Mouse (Mus musculus) intestine, embryonic 16.5 days (tissue): ENCODE results near the gene Cpa5. TPM values are rescaled to one million over a fixed set of nuclear protein-coding genes. Genes with fewer than 3 reads are reported as not detected.
A peak's percentile ranks its signal among the peaks of the same experiment; 100 is the strongest.

ENCODE experiments used
- ATAC-seq: fragments of 200-750 bp; cut with Nextera tagmentation; 2 replicates; pipeline ENCODE4 v1.8.0; 2017; ENCODE audit warnings: moderate TSS enrichment, moderate library complexity
- H3K27ac ChIP-seq: fragments of 300-500 bp; sonication (generic); 2 replicates; pipeline ENCODE4 v1.5.1; 2014; ENCODE audit warnings: mild to moderate bottlenecking, low read length
- H3K27me3 ChIP-seq: fragments of 300-500 bp; sonication (generic); replicated peaks from 2 replicates; pipeline ENCODE4 v1.6.1; 2014; ENCODE audit warnings: low read length, control low read depth, mixed read lengths; ENCODE audit not compliant: control insufficient read depth, insufficient read depth
- H3K36me3 ChIP-seq: fragments of 300-500 bp; sonication (generic); 2 replicates; pipeline ENCODE4 v1.6.1; 2014; ENCODE audit warnings: low read length, control low read depth; ENCODE audit not compliant: control insufficient read depth, insufficient read depth
- H3K4me1 ChIP-seq: fragments of 300-500 bp; sonication (generic); 2 replicates; pipeline ENCODE4 v1.6.1; 2014; ENCODE audit warnings: low read length, control low read depth, mixed read lengths; ENCODE audit not compliant: control insufficient read depth, insufficient read depth
- H3K4me2 ChIP-seq: fragments of 300-500 bp; sonication (generic); 2 replicates; pipeline ENCODE4 v1.6.1; 2014; ENCODE audit warnings: low read depth, low read length, control low read depth
- H3K4me3 ChIP-seq: fragments of 300-500 bp; sonication (generic); 2 replicates; pipeline ENCODE4 v1.5.1; 2014; ENCODE audit warnings: mild to moderate bottlenecking, low read length
- H3K9ac ChIP-seq: fragments of 300-500 bp; sonication (generic); 2 replicates; pipeline ENCODE4 v1.6.1; 2014; ENCODE audit warnings: low read depth, low read length
- H3K9me3 ChIP-seq: fragments of 300-500 bp; sonication (generic); 2 replicates; pipeline ENCODE4 v1.6.1; 2016; ENCODE audit warnings: low read length, control low read depth; ENCODE audit not compliant: control insufficient read depth
- WGBS: fragments of 180-500 bp; shearing (Covaris S2); extraction: QIAGEN DNeasy Blood & Tissue Kit; methylation state at CpG from one replicate; pipeline ENCODE4 v1.1.7; 2014; 5-methylcytosine and 5-hydroxymethylcytosine counted together
- polyA plus RNA-seq: library from polyadenylated mRNA; unstranded; fragments of >200 nt; fragmentation: Nextera tagmentation; extraction: Ambion mirVana; gene quantifications from 2 replicates; pipeline ENCODE4 v1.2.1, GENCODE M21; 2015

The Cpa5 gene
- polyA plus RNA-seq, 1 experiment from 2014 or later: not detected

GRCm38 (mm10) chr6:30629989-30630388 lies 19.2 kb downstream of the Cpa5 start:
- ATAC-seq: no peak
- Histone ChIP-seq H3K9ac (no peak overlapping the region), H3K4me1 (no peaks in the 10 kb centered on the region; the same call in 1 of the 2 replicates), H3K4me2 (no peak overlapping the region), H3K9me3 (no peaks in the 10 kb centered on the region), H3K27ac (no peak overlapping the region), H3K36me3 (no peaks in the 10 kb centered on the region), H3K4me3 (no peak overlapping the region), H3K27me3 (no peaks in the 10 kb centered on the region)
- WGBS: 80% methylated on average over 1 of the region's 1 CpGs

GRCm38 (mm10) chr6:30635361-30635862 lies 24.6 kb downstream of the Cpa5 start:
- no peaks in the 10 kb centered on the region for H3K36me3 ChIP-seq
- 41% methylated on average over 8 of the region's 8 CpGs for WGBS
- no peak overlapping the region for H3K4me2 ChIP-seq
- ATAC-seq: no peak
- peaks cover 17% of the 10 kb centered on the region for H3K4me1 ChIP-seq
- peak overlapping the region; percentile 85 for H3K27ac ChIP-seq
- H3K27me3 ChIP-seq: no peaks in the 10 kb centered on the region
- no peak overlapping the region for H3K4me3 ChIP-seq
- no peak overlapping the region for H3K9ac ChIP-seq
- no peaks in the 10 kb centered on the region for H3K9me3 ChIP-seq

DNA sequence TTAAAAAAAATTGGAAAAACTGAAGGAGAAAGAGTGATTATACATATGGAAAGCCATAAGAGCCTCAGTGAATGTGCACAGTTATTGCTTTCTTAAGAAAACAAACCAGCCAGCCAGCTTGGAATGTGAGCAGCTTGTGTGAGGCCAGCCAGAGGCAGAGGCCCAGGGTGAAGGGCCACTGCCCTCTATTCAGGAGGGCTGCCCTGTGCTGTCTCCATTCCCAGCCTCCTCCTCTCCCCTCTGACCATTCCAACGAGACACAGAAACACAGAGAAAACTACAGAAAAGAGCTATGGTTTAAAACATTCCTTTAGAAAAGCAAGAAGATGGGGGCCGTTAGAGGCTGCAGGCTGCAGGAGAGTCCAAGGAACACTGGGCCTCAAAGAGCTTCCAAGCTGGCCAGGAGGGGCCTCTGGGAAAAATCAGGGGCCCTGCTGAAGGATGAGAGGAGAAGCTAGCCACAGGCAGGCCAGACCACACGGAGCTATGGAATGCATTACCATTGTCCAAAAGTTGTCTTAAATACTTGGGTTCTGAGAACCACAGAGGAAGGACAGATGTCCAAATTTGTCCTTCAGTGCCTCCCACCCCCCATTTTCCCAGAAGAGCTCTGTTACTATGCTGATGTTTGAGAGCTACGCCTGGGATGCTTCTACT lies 25.5 kb downstream of the Cpa5 start:
- H3K27me3 ChIP-seq: no peaks in the 10 kb centered on the region
- H3K4me3 ChIP-seq: no peak overlapping the region
- ATAC-seq: peak; percentile 59
- H3K9ac ChIP-seq: peak overlapping the region; percentile 44; the same call in 1 of the 2 replicates
- peaks cover 17% of the 10 kb centered on the region for H3K4me1 ChIP-seq
- H3K36me3 ChIP-seq: no peaks in the 10 kb centered on the region
- H3K27ac ChIP-seq: peak overlapping the region; percentile 85
- 35% methylated on average over 4 of the region's 4 CpGs for WGBS
- H3K4me2 ChIP-seq: no peak overlapping the region
- H3K9me3 ChIP-seq: no peaks in the 10 kb centered on the region

GRCm38 (mm10) chr6:30638674-30639268 lies 28.0 kb downstream of the Cpa5 start, which contains the start of gene Cpa1:
Cpa1 (plus strand) TSS chr6:30639218.
- Histone ChIP-seq H3K27me3 (no peaks in the 10 kb centered on the region), H3K4me1 (peaks cover 17% of the 10 kb centered on the region), H3K36me3 (no peaks in the 10 kb centered on the region), H3K9me3 (no peaks in the 10 kb centered on the region), H3K4me2 (no peak within 1 kb of the TSS), H3K9ac (0 out of 2 replicates have a peak within 1 kb of the TSS, but pooled peaks have one; percentile 10), H3K4me3 (no peak within 1 kb of the TSS), H3K27ac (peak within 1 kb of the TSS; percentile 33)
- WGBS: 66% methylated on average over 5 of the region's 5 CpGs
- ATAC-seq: peak; percentile 31

GRCm38 (mm10) chr6:30643694-30644460 lies 33.1 kb downstream of the Cpa5 start:
- 54% methylated on average over 12 of the region's 12 CpGs for WGBS
- Histone ChIP-seq H3K27ac (no peak overlapping the region), H3K9me3 (no peaks in the 10 kb centered on the region), H3K4me2 (no peak overlapping the region), H3K27me3 (no peaks in the 10 kb centered on the region), H3K4me1 (no peaks in the 10 kb centered on the region; the same call in 1 of the 2 replicates), H3K4me3 (no peak overlapping the region), H3K36me3 (no peaks in the 10 kb centered on the region), H3K9ac (no peak overlapping the region)
- ATAC-seq: peak; percentile 57

GRCm38 (mm10) chr6:30644462-30644861 lies 33.7 kb downstream of the Cpa5 start:
- H3K9ac ChIP-seq: no peak overlapping the region
- no peak for ATAC-seq
- H3K9me3 ChIP-seq: no peaks in the 10 kb centered on the region
- no peak overlapping the region for H3K27ac ChIP-seq
- H3K4me1 ChIP-seq: no peaks in the 10 kb centered on the region; the same call in 1 of the 2 replicates
- no peaks in the 10 kb centered on the region for H3K27me3 ChIP-seq
- WGBS: 82% methylated on average over 3 of the region's 3 CpGs
- H3K4me2 ChIP-seq: no peak overlapping the region
- H3K36me3 ChIP-seq: no peaks in the 10 kb centered on the region
- H3K4me3 ChIP-seq: no peak overlapping the region

- 85% methylated on average over 6 of the region's 6 CpGs for WGBS
Observed at GRCm38 (mm10) chr6:30645379-30645778, 34.6 kb downstream of the Cpa5 start.

DNA sequence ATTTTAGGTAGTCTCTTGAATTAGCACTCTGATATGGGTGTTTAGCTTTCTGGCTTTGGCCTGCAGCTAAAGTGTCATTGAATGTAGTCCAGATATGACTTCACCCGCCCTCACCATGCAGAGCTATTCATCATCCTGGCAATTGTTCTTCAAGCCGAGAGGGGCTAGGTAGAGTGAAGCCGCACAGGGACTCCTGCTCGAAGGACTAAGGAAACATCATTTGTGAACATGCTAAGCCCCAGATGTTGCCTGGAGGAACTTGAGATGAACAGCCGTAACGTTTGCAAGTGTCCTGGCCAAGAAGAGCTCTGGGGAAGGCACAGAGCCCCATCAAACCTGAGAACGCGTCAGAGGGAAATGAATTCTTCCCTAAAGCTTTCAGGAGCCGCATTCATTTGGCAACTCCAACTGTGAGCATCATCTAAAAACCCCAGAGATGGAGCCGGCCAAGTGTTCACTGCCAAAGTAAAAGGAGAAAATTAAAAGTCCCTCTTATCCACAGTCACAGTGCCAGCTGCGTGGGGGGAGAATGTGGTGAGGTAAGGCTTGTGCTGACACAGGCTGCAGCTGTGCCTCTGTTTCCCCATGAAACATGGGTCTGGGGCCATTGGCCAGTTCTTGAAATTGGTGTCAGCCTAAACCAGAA lies 39.0 kb downstream of the Cpa5 start:
- no peaks in the 10 kb centered on the region for H3K27me3 ChIP-seq
- H3K9ac ChIP-seq: no peak overlapping the region
- H3K4me2 ChIP-seq: no peak overlapping the region
- no peaks in the 10 kb centered on the region for H3K36me3 ChIP-seq
- H3K27ac ChIP-seq: no peak overlapping the region
- H3K4me3 ChIP-seq: no peak overlapping the region
- H3K9me3 ChIP-seq: no peaks in the 10 kb centered on the region
- peaks cover 17% of the 10 kb centered on the region for H3K4me1 ChIP-seq
- WGBS: 70% methylated on average over 11 of the region's 11 CpGs
- no peak for ATAC-seq

More at GRCm38 (mm10) chr6:30645379-30645778, 34.6 kb downstream of the Cpa5 start:
- H3K36me3 ChIP-seq: no peaks in the 10 kb centered on the region
- H3K27ac ChIP-seq: no peak overlapping the region
- ATAC-seq: no peak
- H3K9me3 ChIP-seq: no peaks in the 10 kb centered on the region
- H3K4me1 ChIP-seq: no peaks in the 10 kb centered on the region
- no peak overlapping the region for H3K9ac ChIP-seq
- H3K27me3 ChIP-seq: no peaks in the 10 kb centered on the region
- no peak overlapping the region for H3K4me2 ChIP-seq
- no peak overlapping the region for H3K4me3 ChIP-seq
